Mouse (Mus musculus) embryonic fibroblast, embryonic 13.5 days (primary cell): Measurements from ENCODE around the gene Cd180. TPM values are rescaled to one million over a fixed set of nuclear protein-coding genes. Genes with fewer than 3 reads are reported as not detected.
A peak's percentile ranks its signal among the peaks of the same experiment; 100 is the strongest.

Experiments
- H3K27ac ChIP-seq: 2 replicates; pipeline ENCODE4 v1.5.1; 2012; ENCODE audit warnings: low read length, control low read depth, inconsistent platforms; ENCODE audit not compliant: insufficient read depth
- H3K4me1 ChIP-seq: 2 replicates; pipeline ENCODE4 v1.6.1; 2011; ENCODE audit warnings: low read length; ENCODE audit not compliant: control insufficient read depth, insufficient read depth
- H3K4me3 ChIP-seq: 2 replicates; pipeline ENCODE4 v1.5.1; 2011; ENCODE audit warnings: mild to moderate bottlenecking, control low read depth, low read length; ENCODE audit not compliant: insufficient read depth
- CTCF ChIP-seq: IDR thresholded peaks from 2 replicates; pipeline ENCODE4 v1.5.1; 2011; ENCODE audit warnings: mild to moderate bottlenecking, control low read depth, low read length, moderate library complexity, borderline replicate concordance; ENCODE audit not compliant: insufficient read depth
- POLR2A ChIP-seq: IDR thresholded peaks from 2 replicates; pipeline ENCODE4 v1.6.1; 2011; ENCODE audit warnings: low read depth, mild to moderate bottlenecking, control low read depth, low read length, moderate library complexity
- polyA plus RNA-seq: library from polyadenylated mRNA; stranded (reverse); fragments of >200 nt; gene quantifications from 2 replicates; pipeline ENCODE4 v1.2.4, GENCODE M21; 2011; ENCODE audit warnings: low read depth; ENCODE audit not compliant: missing spikeins, insufficient read length

The Cd180 gene
- polyA plus RNA-seq, 1 experiment, result 0.91 TPM

GRCm38 (mm10) chr13:102664041-102664440 is 29.3 kb upstream of the Cd180 start:
- H3K4me1 ChIP-seq, result no peaks in the 10 kb centered on the region; the same call in 1 of the 2 replicates
- H3K4me3 ChIP-seq, result no peak overlapping the region
- H3K27ac ChIP-seq, result no peak overlapping the region
- TF ChIP-seq POLR2A (no peak), CTCF (no peak)

DNA sequence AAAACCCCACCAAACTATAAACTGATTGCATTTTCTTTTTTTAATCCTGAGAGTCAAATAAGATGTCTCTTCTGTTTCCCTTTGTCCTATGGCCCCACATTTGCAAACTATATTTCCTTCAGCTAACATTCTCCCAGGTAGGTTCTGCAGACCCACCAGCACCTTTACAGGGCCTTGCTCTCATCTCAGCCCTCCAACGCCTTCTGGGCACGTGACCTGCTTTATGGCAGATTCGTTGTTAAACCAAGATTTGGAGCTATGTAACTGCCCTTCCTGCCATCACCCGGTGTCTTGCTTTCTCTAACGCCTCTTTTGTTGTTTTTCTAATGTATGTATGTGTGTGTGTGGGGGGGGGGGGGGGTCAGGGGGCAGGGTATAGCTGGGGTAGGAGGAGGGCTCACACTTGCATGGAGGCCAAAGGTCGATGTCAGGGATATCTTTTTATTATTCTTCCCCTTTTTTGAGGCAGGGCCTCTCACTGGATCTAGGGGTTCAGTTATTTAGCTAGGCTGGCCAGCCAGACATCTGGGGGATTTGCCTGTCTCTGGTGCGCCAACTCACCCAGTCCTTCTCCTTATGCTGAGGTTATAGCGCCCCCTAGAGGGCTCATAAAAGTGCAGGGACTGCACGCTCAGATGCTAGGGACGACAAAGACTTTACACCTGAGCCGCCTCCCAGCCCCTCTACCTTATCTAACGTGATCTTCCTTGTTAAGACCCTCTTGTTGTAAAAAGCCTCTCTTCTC is 28.3 kb upstream of the Cd180 start:
- TF ChIP-seq POLR2A (no peak), CTCF (0 out of 2 replicates have a peak, but pooled peaks have one; percentile 7)
- Histone ChIP-seq H3K27ac (no peak overlapping the region), H3K4me3 (no peak overlapping the region), H3K4me1 (peaks cover 3% of the 10 kb centered on the region; the same call in 1 of the 2 replicates)

GRCm38 (mm10) chr13:102665588-102666232 is 27.6 kb upstream of the Cd180 start:
- Histone ChIP-seq H3K4me3 (no peak overlapping the region), H3K4me1 (peaks cover 3% of the 10 kb centered on the region; the same call in 1 of the 2 replicates), H3K27ac (no peak overlapping the region)
- no peak for TF ChIP-seq CTCF
- TF ChIP-seq POLR2A, result no peak

DNA sequence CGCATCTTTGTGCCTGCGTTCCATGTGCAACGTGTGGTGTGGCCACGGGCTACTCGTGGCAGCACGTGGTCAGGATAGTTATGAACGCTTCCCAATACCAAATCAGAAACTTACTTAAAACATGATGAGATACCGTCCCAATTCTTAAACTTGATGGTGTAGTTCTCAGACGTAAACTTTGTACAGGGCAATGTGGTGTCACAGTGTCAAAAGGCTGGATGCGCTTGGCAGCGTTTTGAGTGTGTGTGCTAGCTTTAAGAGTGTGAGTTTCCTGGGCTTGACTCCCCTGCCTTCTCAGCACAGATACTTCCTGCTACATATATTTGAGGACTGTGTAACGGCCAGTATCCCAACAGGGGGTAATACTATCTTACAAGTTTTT is 27.1 kb upstream of the Cd180 start:
- Histone ChIP-seq H3K4me1 (peaks cover 3% of the 10 kb centered on the region; the same call in 1 of the 2 replicates), H3K4me3 (no peak overlapping the region), H3K27ac (no peak overlapping the region)
- no peak for TF ChIP-seq CTCF
- TF ChIP-seq POLR2A, result no peak

- TF ChIP-seq POLR2A, result no peak
- TF ChIP-seq CTCF, result no peak
- no peak overlapping the region for H3K4me3 ChIP-seq
- peaks cover 3% of the 10 kb centered on the region; the same call in 1 of the 2 replicates for H3K4me1 ChIP-seq
- no peak overlapping the region for H3K27ac ChIP-seq
These were observed 26.6 kb upstream of the Cd180 start for GRCm38 (mm10) chr13:102666731-102667130.

DNA sequence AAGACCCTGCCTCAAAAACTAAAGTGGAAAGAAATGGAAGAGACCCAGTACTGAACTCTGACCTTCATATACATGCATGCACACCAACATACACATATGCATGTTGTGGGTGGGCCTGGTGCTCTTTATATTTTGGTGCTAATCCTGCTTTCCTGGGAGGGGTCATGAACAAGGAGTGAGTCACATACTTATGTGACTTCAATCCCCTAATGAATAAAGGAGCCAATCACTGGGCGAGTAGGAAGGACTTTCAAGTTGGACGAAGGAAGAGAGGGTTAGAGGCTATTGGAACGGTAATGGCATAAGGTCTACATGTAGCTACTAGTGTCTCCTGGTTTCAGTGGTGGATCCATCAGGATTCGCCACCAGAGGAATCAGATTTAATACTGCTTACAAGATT is 26.0 kb upstream of the Cd180 start:
- H3K4me3 ChIP-seq, result no peak overlapping the region
- TF ChIP-seq CTCF (no peak), POLR2A (no peak)
- H3K27ac ChIP-seq, result no peak overlapping the region
- H3K4me1 ChIP-seq, result peaks cover 3% of the 10 kb centered on the region; the same call in 1 of the 2 replicates

- Histone ChIP-seq H3K4me1 (peaks cover 3% of the 10 kb centered on the region; the same call in 1 of the 2 replicates), H3K4me3 (no peak overlapping the region), H3K27ac (no peak overlapping the region)
- TF ChIP-seq POLR2A (no peak), CTCF (no peak)
These were observed 25.5 kb upstream of the Cd180 start for GRCm38 (mm10) chr13:102667842-102668241.

GRCm38 (mm10) chr13:102668933-102669332 is 24.4 kb upstream of the Cd180 start:
- H3K4me3 ChIP-seq, result no peak overlapping the region
- no peak overlapping the region for H3K27ac ChIP-seq
- peaks cover 3% of the 10 kb centered on the region; the same call in 1 of the 2 replicates for H3K4me1 ChIP-seq
- no peak for TF ChIP-seq POLR2A
- no peak for TF ChIP-seq CTCF

DNA sequence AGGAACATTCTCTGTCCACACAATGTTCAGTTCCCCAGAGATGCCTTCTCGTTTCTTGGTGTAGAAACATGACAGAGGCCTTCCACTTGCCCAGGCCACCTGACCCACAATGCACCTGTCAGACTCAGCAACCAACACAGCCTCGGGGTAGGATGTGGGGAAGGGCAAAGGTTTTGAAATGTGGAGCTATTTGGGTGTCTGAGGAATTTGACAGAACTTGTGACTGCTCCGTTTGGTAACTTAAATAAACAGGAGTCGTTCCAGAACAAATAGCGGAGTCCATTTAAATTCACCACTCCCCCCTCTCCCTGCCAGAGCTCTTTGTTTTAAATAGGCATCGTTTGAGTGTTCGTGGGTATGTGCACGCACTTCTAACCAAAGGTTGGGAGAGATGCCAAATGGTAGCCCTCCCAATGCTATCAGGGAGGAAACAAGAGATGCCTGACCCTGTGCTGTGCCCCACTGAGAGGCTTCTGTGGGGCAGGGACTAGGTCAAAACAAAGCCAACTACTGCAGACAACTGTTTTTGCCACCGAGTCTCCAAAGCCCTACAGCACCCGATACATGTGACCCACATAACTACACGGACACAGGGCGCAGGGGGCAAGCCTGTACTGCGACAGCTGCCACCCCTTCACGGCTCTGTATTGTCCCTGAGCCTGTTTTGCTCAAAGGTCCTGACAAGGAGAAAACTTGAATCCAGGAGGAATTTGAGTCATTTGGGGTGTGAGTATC is 23.7 kb upstream of the Cd180 start:
- TF ChIP-seq POLR2A (no peak), CTCF (no peak)
- H3K4me1 ChIP-seq, result peaks cover 7% of the 10 kb centered on the region; the same call in 1 of the 2 replicates
- no peak overlapping the region for H3K4me3 ChIP-seq
- no peak overlapping the region for H3K27ac ChIP-seq

DNA sequence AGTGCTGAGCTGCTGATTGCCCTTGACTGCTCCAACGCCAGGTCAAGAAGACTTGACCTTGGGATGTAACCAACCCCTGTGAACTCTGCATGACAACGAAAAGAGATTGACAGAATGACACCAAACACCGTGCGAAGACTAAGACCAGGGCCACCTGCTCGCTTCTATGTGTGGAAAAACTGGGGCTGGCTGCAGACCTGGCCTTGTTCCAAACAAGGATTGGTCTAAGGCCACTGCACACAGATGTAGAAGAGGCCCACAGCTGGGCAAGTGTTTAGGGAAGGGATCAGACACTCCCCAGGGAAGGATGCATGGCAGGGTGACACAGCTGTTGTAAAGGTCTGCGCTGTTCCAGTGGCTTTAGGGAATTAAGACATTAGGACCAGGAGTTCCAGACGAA is 22.9 kb upstream of the Cd180 start:
- H3K27ac ChIP-seq, result no peak overlapping the region
- no peak overlapping the region for H3K4me3 ChIP-seq
- TF ChIP-seq POLR2A, result no peak
- TF ChIP-seq CTCF, result no peak
- H3K4me1 ChIP-seq, result peaks cover 7% of the 10 kb centered on the region; the same call in 1 of the 2 replicates
